Mouse (Mus musculus): Measurements from ENCODE around the gene Tox2. TPM values are rescaled to one million over a fixed set of nuclear protein-coding genes. Genes with fewer than 3 reads are reported as not detected.

Gene Tox2
- polyA plus RNA-seq, 1 experiment from 2014 or later: 0.99 TPM

- 54% methylated on average over 14 of the region's 14 CpGs for WGBS (ENCODE audit: insufficient replicate concordance)
- no peak for ATAC-seq
- Histone ChIP-seq H3K4me2 (no peak overlapping the region), H3K27me3 (replicated peaks) (peaks cover 11% of the 10 kb centered on the region; the same call in 1 of the 2 replicates), H3K4me3 (no peak overlapping the region), H3K36me3 (no peaks in the 10 kb centered on the region), H3K9me3 (replicated peaks) (no peaks in the 10 kb centered on the region), H3K4me1 (no peaks in the 10 kb centered on the region), H3K27ac (no peak overlapping the region), H3K9ac (no peak overlapping the region)
Measured at GRCm38 (mm10) chr2:163300069-163301060, 97.4 kb downstream of the Tox2 start.

GRCm38 (mm10) chr2:163301641-163302040 is 98.7 kb downstream of the Tox2 start:
- ATAC-seq: no peak
- Histone ChIP-seq H3K4me3 (no peak overlapping the region), H3K9ac (no peak overlapping the region), H3K4me1 (no peaks in the 10 kb centered on the region), H3K9me3 (replicated peaks) (no peaks in the 10 kb centered on the region), H3K27ac (no peak overlapping the region), H3K4me2 (no peak overlapping the region), H3K36me3 (no peaks in the 10 kb centered on the region), H3K27me3 (replicated peaks) (peaks cover 11% of the 10 kb centered on the region; the same call in 1 of the 2 replicates)
- WGBS (ENCODE audit: insufficient replicate concordance): 49% methylated on average over 5 of the region's 5 CpGs

- H3K27me3 ChIP-seq (replicated peaks): peaks cover 8% of the 10 kb centered on the region; the same call in 1 of the 2 replicates
- ATAC-seq: no peak
- no peaks in the 10 kb centered on the region for H3K9me3 ChIP-seq (replicated peaks)
- no peak overlapping the region for H3K9ac ChIP-seq
- H3K27ac ChIP-seq: no peak overlapping the region
- no peaks in the 10 kb centered on the region for H3K36me3 ChIP-seq
- no peaks in the 10 kb centered on the region for H3K4me1 ChIP-seq
- H3K4me2 ChIP-seq: no peak overlapping the region
- 57% methylated on average over 9 of the region's 9 CpGs for WGBS (ENCODE audit: insufficient replicate concordance)
- H3K4me3 ChIP-seq: no peak overlapping the region
Measured at GRCm38 (mm10) chr2:163303037-163303436, 100.1 kb downstream of the Tox2 start.

GRCm38 (mm10) chr2:163309376-163309775 is 106.5 kb downstream of the Tox2 start:
- no peak overlapping the region for H3K4me3 ChIP-seq
- no peak overlapping the region for H3K4me2 ChIP-seq
- H3K27me3 ChIP-seq (replicated peaks): peaks cover 6% of the 10 kb centered on the region; the same call in 1 of the 2 replicates
- WGBS (ENCODE audit: insufficient replicate concordance): 81% methylated on average over 17 of the region's 17 CpGs
- H3K4me1 ChIP-seq: no peaks in the 10 kb centered on the region
- ATAC-seq: no peak
- no peak overlapping the region for H3K27ac ChIP-seq
- H3K36me3 ChIP-seq: no peaks in the 10 kb centered on the region
- H3K9me3 ChIP-seq (replicated peaks): no peaks in the 10 kb centered on the region
- no peak overlapping the region for H3K9ac ChIP-seq

DNA sequence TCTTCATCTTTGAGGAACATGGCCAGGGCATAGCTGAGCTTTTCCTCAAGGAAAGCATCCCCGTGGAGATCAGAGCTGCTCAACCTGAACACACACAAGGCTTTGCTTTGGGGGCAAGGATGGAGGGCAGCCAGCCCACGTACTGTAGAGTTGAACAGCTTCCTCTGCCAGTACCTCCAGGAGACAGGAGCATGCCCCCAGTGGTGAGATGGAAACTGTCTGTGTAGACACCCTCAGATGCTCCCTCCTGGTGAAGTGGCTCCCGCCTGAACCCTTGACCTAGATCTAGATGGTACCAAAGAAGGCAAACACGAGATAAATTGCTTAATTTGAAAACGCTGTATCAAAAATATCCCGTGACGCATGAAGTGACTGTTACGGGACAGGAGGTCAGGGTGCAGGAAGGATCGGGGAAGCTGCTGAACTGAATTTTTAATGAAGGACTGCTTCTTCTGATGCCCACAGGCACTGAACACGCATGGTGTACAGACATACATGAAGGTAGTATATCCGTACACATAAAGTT is 107.3 kb downstream of the Tox2 start:
- Histone ChIP-seq H3K27ac (no peak overlapping the region), H3K4me1 (no peaks in the 10 kb centered on the region), H3K4me3 (no peak overlapping the region), H3K9ac (no peak overlapping the region), H3K36me3 (no peaks in the 10 kb centered on the region), H3K27me3 (replicated peaks) (peaks cover 6% of the 10 kb centered on the region; the same call in 1 of the 2 replicates), H3K9me3 (replicated peaks) (no peaks in the 10 kb centered on the region), H3K4me2 (no peak overlapping the region)
- 58% methylated on average over 11 of the region's 11 CpGs for WGBS (ENCODE audit: insufficient replicate concordance)
- ATAC-seq: no peak

GRCm38 (mm10) chr2:163317281-163317680 is 114.4 kb downstream of the Tox2 start:
- Histone ChIP-seq H3K4me1 (no peaks in the 10 kb centered on the region), H3K4me2 (no peak overlapping the region), H3K27me3 (replicated peaks) (peaks cover 20% of the 10 kb centered on the region), H3K9ac (no peak overlapping the region), H3K9me3 (replicated peaks) (no peaks in the 10 kb centered on the region), H3K27ac (no peak overlapping the region), H3K4me3 (no peak overlapping the region), H3K36me3 (no peaks in the 10 kb centered on the region)
- WGBS (ENCODE audit: insufficient replicate concordance): 64% methylated on average over 4 of the region's 4 CpGs
- ATAC-seq: no peak

DNA sequence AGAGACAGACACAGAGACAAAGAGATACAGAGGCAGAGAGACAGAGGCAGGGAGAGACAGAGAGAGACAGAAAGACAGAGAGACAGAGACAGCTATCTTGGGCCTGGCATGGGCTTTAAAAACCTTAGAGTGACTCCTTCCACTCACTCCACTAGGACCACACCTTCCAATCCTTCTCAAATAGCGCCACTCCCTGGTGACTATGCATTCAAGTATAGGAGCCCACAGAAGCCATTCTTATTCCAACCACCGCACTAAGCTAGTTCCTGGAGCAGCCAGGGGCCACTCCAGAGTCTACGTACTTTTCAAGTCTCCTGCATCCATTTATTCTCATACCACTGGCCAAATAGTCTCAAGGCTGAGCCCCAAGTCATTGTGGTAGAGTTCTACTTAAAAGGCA is 115.9 kb downstream of the Tox2 start:
- H3K27ac ChIP-seq: no peak overlapping the region
- 72% methylated on average over 3 of the region's 3 CpGs for WGBS (ENCODE audit: insufficient replicate concordance)
- ATAC-seq: no peak
- no peak overlapping the region for H3K4me2 ChIP-seq
- H3K9ac ChIP-seq: no peak overlapping the region
- H3K9me3 ChIP-seq (replicated peaks): no peaks in the 10 kb centered on the region
- H3K4me1 ChIP-seq: no peaks in the 10 kb centered on the region
- peaks cover 27% of the 10 kb centered on the region for H3K27me3 ChIP-seq (replicated peaks)
- no peaks in the 10 kb centered on the region for H3K36me3 ChIP-seq
- no peak overlapping the region for H3K4me3 ChIP-seq

- Histone ChIP-seq H3K9ac (no peak overlapping the region), H3K36me3 (no peaks in the 10 kb centered on the region), H3K27ac (no peak overlapping the region), H3K4me1 (no peaks in the 10 kb centered on the region), H3K4me2 (no peak overlapping the region), H3K9me3 (replicated peaks) (no peaks in the 10 kb centered on the region), H3K27me3 (replicated peaks) (peaks cover 26% of the 10 kb centered on the region), H3K4me3 (no peak overlapping the region)
- ATAC-seq: no peak
- 44% methylated on average over 1 of the region's 1 CpGs for WGBS (ENCODE audit: insufficient replicate concordance)
Measured at GRCm38 (mm10) chr2:163323163-163323562, 120.2 kb downstream of the Tox2 start.

DNA sequence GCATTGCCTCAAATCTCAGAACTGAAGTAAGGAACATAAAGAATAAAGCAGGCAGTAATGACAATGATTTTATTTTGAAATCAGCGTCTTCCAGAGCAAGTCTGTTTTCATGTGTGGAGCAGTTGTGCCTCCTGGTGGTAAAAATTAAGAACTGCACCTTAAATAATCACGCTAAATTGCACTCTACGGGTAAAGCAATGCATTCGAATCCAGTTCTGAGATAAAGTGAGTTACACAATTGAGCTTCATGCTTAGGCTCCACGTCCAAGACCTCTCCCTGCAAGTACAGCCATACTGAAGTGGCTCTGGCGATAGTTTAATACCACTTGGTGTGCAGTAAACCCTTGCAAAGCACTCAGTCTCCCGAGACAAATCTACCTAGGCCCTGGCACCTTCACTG is 127.8 kb downstream of the Tox2 start:
- no peak overlapping the region for H3K9ac ChIP-seq
- no peaks in the 10 kb centered on the region for H3K36me3 ChIP-seq
- H3K27me3 ChIP-seq (replicated peaks): peaks cover 42% of the 10 kb centered on the region
- no peaks in the 10 kb centered on the region for H3K9me3 ChIP-seq (replicated peaks)
- whole genome bisulfite sequencing (ENCODE audit: insufficient replicate concordance): 22% methylated on average over 7 of the region's 7 CpGs
- ATAC-seq: no peak
- H3K4me2 ChIP-seq: no peak overlapping the region
- H3K4me1 ChIP-seq: no peaks in the 10 kb centered on the region
- H3K4me3 ChIP-seq: no peak overlapping the region
- no peak overlapping the region for H3K27ac ChIP-seq

DNA sequence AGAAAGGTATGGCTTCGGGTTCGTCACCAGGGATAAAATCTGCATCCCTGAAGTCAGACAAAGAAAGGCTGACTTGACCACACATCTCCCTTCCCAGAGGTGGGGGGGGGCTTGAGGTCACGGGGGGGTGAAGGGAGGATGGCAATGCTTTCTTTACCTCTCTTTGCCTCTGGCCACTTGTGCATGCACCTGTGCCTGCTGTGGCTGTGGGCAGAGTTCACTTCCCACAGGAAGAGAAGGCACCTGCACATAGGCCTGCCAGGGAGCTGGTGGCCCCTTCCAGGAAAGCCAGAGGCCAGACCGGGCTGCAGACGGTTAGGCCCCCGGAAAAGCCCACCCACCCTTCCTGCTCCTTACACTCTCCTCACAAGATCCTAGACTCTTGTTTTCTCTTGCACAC is 128.5 kb downstream of the Tox2 start:
- H3K9me3 ChIP-seq (replicated peaks): no peaks in the 10 kb centered on the region
- H3K4me2 ChIP-seq: no peak overlapping the region
- H3K27me3 ChIP-seq (replicated peaks): peaks cover 48% of the 10 kb centered on the region
- ATAC-seq: no peak
- 72% methylated on average over 6 of the region's 6 CpGs for WGBS (ENCODE audit: insufficient replicate concordance)
- no peak overlapping the region for H3K9ac ChIP-seq
- H3K27ac ChIP-seq: no peak overlapping the region
- no peak overlapping the region for H3K4me3 ChIP-seq
- H3K36me3 ChIP-seq: no peaks in the 10 kb centered on the region
- H3K4me1 ChIP-seq: no peaks in the 10 kb centered on the region

DNA sequence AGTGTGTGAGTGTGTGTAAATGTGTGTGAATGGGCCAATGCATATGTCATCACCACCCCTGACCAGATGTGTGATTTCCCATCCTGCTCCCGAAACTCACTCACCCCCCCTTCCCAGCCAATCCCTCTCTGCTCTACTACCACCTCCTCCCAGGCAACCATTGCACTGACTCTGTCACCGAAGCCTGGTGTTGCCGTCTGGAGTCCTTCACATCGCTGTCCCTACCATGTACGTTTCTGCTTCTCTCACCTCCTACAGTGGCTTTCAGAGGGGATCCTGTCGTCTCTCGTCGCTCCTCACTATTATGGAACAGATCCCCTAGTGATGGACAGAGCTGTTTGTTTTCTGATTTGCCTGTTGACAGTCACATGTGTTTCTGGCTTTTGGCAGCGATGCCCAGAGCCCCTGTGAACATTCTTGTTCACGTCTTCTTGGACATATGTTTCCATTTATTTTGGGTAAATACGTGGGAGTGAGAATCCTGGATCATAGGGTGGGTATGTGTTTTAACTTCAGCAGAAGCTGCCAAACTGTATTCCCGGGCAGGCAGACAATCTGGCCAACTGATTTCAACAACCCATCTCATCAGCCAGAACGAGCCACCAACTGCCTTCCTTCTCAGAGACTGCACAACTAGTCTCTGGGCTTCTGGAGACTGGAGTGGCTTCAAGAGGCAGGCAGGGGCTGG is 129.6 kb downstream of the Tox2 start:
- Histone ChIP-seq H3K9ac (no peak overlapping the region), H3K9me3 (replicated peaks) (no peaks in the 10 kb centered on the region), H3K27me3 (replicated peaks) (peaks cover 54% of the 10 kb centered on the region), H3K4me2 (no peak overlapping the region), H3K27ac (no peak overlapping the region), H3K36me3 (no peaks in the 10 kb centered on the region), H3K4me1 (no peaks in the 10 kb centered on the region), H3K4me3 (no peak overlapping the region)
- ATAC-seq: no peak
- 63% methylated on average over 13 of the region's 13 CpGs for WGBS (ENCODE audit: insufficient replicate concordance)

DNA sequence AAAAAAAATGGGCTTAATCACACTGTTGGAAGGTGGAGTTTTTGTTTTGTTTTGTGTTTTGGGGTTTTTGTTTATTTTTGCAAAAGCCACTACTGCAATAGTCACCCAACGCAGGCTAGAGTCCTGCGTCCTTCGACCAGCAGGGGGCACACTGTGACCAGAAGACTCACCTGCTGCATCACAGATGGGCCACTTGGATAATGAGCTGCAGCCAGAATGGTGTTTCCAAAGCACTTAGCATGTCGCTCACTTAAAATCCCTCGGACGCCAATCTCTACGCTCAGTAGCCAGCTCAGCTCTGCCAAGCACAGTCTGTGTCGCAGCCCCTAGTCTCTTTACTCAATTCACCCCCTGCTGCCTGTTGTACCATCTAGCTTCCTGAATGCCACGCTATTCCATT is 137.3 kb downstream of the Tox2 start:
- WGBS (ENCODE audit: insufficient replicate concordance): 22% methylated on average over 9 of the region's 9 CpGs
- peaks cover 71% of the 10 kb centered on the region for H3K27me3 ChIP-seq (replicated peaks)
- ATAC-seq: peak; percentile 51; the same call in 1 of the 2 replicates

More for the DNA sequence above, 137.3 kb downstream of the Tox2 start:
- Histone ChIP-seq H3K27ac (no peak overlapping the region), H3K9ac (no peak overlapping the region), H3K4me2 (no peak overlapping the region), H3K4me3 (no peak overlapping the region), H3K9me3 (replicated peaks) (no peaks in the 10 kb centered on the region), H3K36me3 (no peaks in the 10 kb centered on the region), H3K4me1 (no peaks in the 10 kb centered on the region)

All from liver, embryonic 12.5 days (tissue).